Mouse (Mus musculus) forebrain, postnatal 0 days (tissue): ENCODE results near the gene Itgb2. TPM values are rescaled to one million over a fixed set of nuclear protein-coding genes. Genes with fewer than 3 reads are reported as not detected.

Experiments
- ATAC-seq: fragments of 200-750 bp; cut with Nextera tagmentation; 2 replicates; pipeline ENCODE4 v1.8.0; 2017; ENCODE audit warnings: mild to moderate bottlenecking, moderate library complexity
- DNase-seq: peaks from one replicate; pipeline ENCODE4 v3.0.0-alpha.2; 2015
- H3K27ac ChIP-seq: fragments of 300-500 bp; sonication (generic); 2 replicates; pipeline ENCODE4 v1.5.1; 2014; ENCODE audit warnings: low read depth, mild to moderate bottlenecking, antibody characterized with exemption, low read length, moderate library complexity, mixed read lengths
- H3K27me3 ChIP-seq: fragments of 300-500 bp; sonication (generic); 2 replicates; pipeline ENCODE4 v1.6.1; 2014; ENCODE audit warnings: mild to moderate bottlenecking, low read length, mixed read lengths; ENCODE audit not compliant: insufficient read depth
- H3K36me3 ChIP-seq: fragments of 300-500 bp; sonication (generic); 2 replicates; pipeline ENCODE4 v1.6.1; 2014; ENCODE audit warnings: mild to moderate bottlenecking, moderate library complexity; ENCODE audit not compliant: insufficient read depth
- H3K4me1 ChIP-seq: fragments of 300-500 bp; sonication (generic); 2 replicates; pipeline ENCODE4 v1.6.1; 2014; ENCODE audit warnings: antibody characterized with exemption; ENCODE audit not compliant: insufficient read depth
- H3K4me2 ChIP-seq: fragments of 300-500 bp; sonication (generic); 2 replicates; pipeline ENCODE4 v1.6.1; 2014; ENCODE audit warnings: low read depth, mild to moderate bottlenecking, moderate library complexity
- H3K4me3 ChIP-seq: fragments of 300-500 bp; sonication (generic); 2 replicates; pipeline ENCODE4 v1.5.1; 2014; ENCODE audit warnings: low read depth, low read length, mixed read lengths
- H3K9ac ChIP-seq: fragments of 300-500 bp; sonication (generic); 2 replicates; pipeline ENCODE4 v1.6.1; 2014; ENCODE audit warnings: mild to moderate bottlenecking
- H3K9me3 ChIP-seq: fragments of 300-500 bp; sonication (generic); 2 replicates; pipeline ENCODE4 v1.6.1; 2016; ENCODE audit warnings: low read length
- CTCF ChIP-seq: sonication (generic); IDR thresholded peaks from 2 replicates; pipeline ENCODE4 v1.5.1; 2016; ENCODE audit warnings: antibody characterized with exemption, control low read depth, low read depth
- WGBS: fragments of 180-500 bp; shearing (Covaris S2); extraction: QIAGEN DNeasy Blood & Tissue Kit; methylation state at CpG from one replicate; pipeline ENCODE4 v1.1.7; 2014; 5-methylcytosine and 5-hydroxymethylcytosine counted together
- polyA plus RNA-seq: library from polyadenylated mRNA; unstranded; fragments of >200 nt; fragmentation: Nextera tagmentation; extraction: Ambion mirVana; gene quantifications from 2 replicates; pipeline ENCODE4 v1.2.1, GENCODE M21; 2015
- total RNA-seq: library from RNA; depleted of rRNA; stranded (reverse); fragments of >200 nt; gene quantifications from 2 replicates; pipeline ENCODE4 v1.2.3, GENCODE M21; 2014

Gene Itgb2
- total and polyA plus RNA-seq, 2 experiments from 2014 or later: 1.1 to 1.2 TPM

DNA sequence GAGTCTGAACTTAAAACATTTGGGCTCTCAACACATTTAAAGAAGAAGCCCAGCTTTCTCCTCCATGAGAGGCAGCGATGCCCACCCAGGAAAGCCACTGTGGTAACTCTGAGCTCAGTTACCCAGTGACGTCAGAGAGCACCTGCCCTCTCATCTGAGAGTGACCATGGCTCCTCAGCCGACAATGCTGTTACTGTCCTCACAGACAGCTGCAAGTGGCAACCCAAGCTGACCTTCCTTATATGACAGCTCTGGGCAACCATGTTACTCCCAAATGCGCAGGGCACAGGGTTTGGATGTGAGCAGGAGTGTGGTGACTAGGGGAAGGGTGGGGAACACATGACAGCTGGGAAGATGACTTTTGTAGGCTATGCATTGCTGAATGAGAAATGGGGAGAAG lies 23.2 kb downstream of the Itgb2 start:
- Histone ChIP-seq H3K36me3 (no peaks in the 10 kb centered on the region), H3K9me3 (no peaks in the 10 kb centered on the region), H3K4me1 (no peaks in the 10 kb centered on the region), H3K27me3 (no peaks in the 10 kb centered on the region), H3K27ac (no peak overlapping the region), H3K4me3 (no peak overlapping the region), H3K4me2 (no peak overlapping the region), H3K9ac (no peak overlapping the region)
- no peak for TF ChIP-seq CTCF
- DNase-seq: no peak
- ATAC-seq: no peak
- 88% methylated on average over 4 of the region's 4 CpGs for WGBS

DNA sequence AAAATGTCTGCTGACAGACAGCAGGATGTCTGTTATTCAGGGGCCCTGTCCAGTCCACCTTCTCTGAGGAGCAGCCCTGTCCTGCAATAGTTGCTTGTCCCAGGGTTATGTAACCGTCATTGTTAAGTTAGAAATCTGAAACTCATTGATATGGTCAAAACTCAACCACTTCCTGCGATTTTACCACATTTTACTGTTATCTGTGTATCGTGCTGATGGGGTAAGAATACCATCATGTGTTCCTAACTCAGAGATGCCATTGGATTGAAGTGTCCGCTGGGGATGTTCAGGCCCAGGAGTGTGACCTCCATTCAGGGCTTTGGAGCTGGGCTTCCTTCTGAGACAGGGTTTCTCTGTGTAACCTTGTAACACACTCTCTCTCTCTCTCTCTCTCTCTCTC lies 24.9 kb downstream of the Itgb2 start:
- TF ChIP-seq CTCF: no peak
- no peaks in the 10 kb centered on the region for H3K4me1 ChIP-seq
- H3K9ac ChIP-seq: no peak overlapping the region
- H3K36me3 ChIP-seq: no peaks in the 10 kb centered on the region
- ATAC-seq (no peak), DNase-seq (no peak)
- WGBS: 87% methylated on average over 4 of the region's 4 CpGs
- H3K4me3 ChIP-seq: no peak overlapping the region
- no peak overlapping the region for H3K4me2 ChIP-seq
- no peak overlapping the region for H3K27ac ChIP-seq
- no peaks in the 10 kb centered on the region for H3K27me3 ChIP-seq
- no peaks in the 10 kb centered on the region for H3K9me3 ChIP-seq

DNA sequence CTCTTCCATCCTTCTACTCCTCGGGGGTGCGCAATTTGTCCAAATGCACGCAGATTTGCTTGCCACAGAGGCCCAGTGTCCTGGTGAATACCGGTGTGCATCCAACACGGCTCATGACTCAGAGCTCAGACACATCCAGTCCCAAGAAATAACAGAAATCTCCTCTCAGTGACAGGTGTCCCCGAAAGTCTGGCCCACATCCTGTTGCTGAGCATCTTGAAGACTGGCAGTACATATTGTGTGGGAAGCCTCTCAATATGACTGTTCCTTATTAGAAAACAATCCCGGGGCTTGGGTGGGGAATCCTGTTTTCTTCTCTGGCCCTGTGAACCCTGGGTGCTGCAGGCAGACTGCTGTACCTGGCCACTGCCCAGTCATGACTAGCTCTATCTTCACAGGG lies 26.6 kb downstream of the Itgb2 start:
- Histone ChIP-seq H3K4me3 (no peak overlapping the region), H3K9ac (no peak overlapping the region), H3K36me3 (no peaks in the 10 kb centered on the region), H3K9me3 (no peaks in the 10 kb centered on the region), H3K27ac (no peak overlapping the region), H3K4me1 (no peaks in the 10 kb centered on the region), H3K4me2 (no peak overlapping the region), H3K27me3 (no peaks in the 10 kb centered on the region)
- TF ChIP-seq CTCF: no peak
- WGBS: 91% methylated on average over 7 of the region's 7 CpGs
- no peak for DNase-seq
- ATAC-seq: no peak

DNA sequence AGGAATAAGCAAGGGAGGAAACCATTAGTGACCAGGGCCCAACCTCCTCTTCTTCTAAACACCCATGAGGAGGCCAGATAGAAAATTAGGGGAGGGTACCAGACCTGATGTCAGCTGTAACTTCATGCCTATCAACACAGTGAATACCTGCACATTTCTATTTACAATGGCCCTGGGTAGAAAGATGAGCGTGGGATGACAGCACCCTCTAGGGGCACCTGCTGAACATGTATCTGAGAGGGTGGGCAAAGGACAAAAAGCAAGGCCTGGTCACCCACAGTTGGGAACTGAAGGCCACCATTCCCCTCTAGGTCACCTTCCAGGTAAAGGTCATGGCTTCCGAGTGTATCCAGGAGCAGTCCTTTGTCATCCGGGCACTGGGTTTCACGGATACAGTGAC lies 27.6 kb downstream of the Itgb2 start:
- no peaks in the 10 kb centered on the region for H3K9me3 ChIP-seq
- TF ChIP-seq CTCF: peak; percentile 34; the same call in 1 of the 2 replicates
- H3K4me2 ChIP-seq: no peak overlapping the region
- H3K4me1 ChIP-seq: no peaks in the 10 kb centered on the region
- DNase-seq (no peak), ATAC-seq (no peak)
- no peaks in the 10 kb centered on the region for H3K36me3 ChIP-seq
- no peak overlapping the region for H3K4me3 ChIP-seq
- no peak overlapping the region for H3K9ac ChIP-seq
- H3K27ac ChIP-seq: no peak overlapping the region
- no peaks in the 10 kb centered on the region for H3K27me3 ChIP-seq
- 83% methylated on average over 4 of the region's 4 CpGs for WGBS

DNA sequence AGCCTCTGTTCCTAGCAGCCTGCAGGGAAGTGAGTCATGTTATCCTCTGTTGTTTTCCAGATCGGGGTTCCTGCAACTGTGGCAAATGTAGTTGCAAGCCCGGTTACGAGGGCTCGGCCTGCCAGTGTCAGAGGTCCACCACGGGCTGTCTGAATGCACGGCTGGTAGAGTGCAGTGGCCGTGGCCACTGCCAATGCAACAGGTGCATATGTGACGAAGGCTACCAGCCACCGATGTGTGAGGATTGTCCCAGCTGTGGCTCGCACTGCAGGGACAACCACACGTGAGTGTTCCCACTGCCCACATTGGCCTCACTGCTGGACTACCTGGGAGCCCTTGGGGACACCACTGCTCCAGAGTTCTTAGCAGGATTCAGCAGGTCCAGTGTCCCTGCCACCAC lies 30.0 kb downstream of the Itgb2 start:
- Histone ChIP-seq H3K4me2 (no peak overlapping the region), H3K9me3 (no peaks in the 10 kb centered on the region), H3K9ac (no peak overlapping the region), H3K4me1 (no peaks in the 10 kb centered on the region), H3K27me3 (no peaks in the 10 kb centered on the region), H3K27ac (no peak overlapping the region), H3K4me3 (no peak overlapping the region), H3K36me3 (no peaks in the 10 kb centered on the region)
- TF ChIP-seq CTCF: no peak
- no peak for DNase-seq
- 87% methylated on average over 11 of the region's 11 CpGs for WGBS
- no peak for ATAC-seq

DNA sequence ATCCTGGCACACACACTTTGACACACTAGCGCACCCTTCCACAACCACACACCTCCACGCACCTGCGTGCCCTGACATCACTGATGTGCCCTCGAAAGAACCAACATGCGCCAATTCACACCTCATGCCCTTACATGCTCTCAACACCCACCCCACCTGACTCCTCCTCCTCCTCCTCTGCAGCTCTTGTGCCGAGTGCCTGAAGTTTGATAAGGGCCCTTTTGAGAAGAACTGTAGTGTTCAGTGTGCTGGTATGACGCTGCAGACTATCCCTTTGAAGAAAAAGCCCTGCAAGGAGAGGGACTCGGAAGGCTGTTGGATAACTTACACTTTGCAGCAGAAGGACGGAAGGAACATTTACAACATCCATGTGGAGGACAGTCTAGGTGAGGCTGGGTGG lies 30.8 kb downstream of the Itgb2 start:
- H3K27me3 ChIP-seq: no peaks in the 10 kb centered on the region
- no peak overlapping the region for H3K9ac ChIP-seq
- H3K4me1 ChIP-seq: no peaks in the 10 kb centered on the region
- no peak for ATAC-seq
- H3K27ac ChIP-seq: no peak overlapping the region
- H3K9me3 ChIP-seq: no peaks in the 10 kb centered on the region
- TF ChIP-seq CTCF: no peak
- no peaks in the 10 kb centered on the region for H3K36me3 ChIP-seq
- 91% methylated on average over 9 of the region's 9 CpGs for WGBS
- no peak overlapping the region for H3K4me3 ChIP-seq
- DNase-seq: no peak
- H3K4me2 ChIP-seq: no peak overlapping the region

DNA sequence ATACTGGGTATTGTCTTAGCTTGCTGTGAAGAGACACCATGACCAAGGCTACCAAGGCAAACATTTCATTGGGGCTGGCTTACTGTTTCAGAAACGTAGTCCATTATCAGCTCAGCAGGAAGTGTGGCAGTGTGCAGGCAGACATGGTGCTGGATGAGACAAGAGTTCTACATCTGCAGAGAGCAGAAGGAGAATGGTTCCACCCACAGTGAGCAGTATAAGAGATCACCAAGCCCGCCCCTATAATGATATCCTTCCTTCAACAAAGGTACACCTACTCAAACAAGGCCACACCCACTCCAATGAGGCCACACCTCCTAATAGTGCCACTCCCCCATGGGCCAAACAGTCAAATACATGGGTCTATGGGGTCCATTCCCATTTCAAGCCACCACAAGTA lies 31.5 kb downstream of the Itgb2 start:
- Histone ChIP-seq H3K4me3 (no peak overlapping the region), H3K9me3 (no peaks in the 10 kb centered on the region), H3K36me3 (no peaks in the 10 kb centered on the region), H3K27me3 (no peaks in the 10 kb centered on the region), H3K4me1 (no peaks in the 10 kb centered on the region), H3K9ac (no peak overlapping the region), H3K27ac (no peak overlapping the region), H3K4me2 (no peak overlapping the region)
- DNase-seq: no peak
- WGBS: 62% methylated on average over 2 of the region's 2 CpGs
- no peak for ATAC-seq
- no peak for TF ChIP-seq CTCF

DNA sequence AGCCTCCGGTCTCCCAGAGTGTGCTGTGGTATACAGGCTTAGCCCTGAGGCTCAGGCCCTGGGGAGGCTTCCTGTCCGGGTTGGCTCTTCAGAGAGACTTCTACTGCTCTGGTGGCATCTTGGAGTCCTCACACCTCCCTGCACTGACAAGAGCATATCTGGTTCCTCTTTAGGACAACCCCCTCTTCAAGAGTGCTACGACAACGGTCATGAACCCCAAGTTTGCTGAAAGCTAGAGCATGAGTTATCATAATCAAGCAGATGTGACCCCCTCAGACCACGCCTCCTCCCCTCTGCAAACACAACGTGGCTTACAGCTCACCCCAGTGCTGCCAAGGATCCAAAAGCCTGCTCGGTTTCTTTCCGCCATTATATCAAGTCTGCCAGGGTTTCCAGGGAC lies 35.0 kb downstream of the Itgb2 start:
- Histone ChIP-seq H3K9me3 (no peaks in the 10 kb centered on the region), H3K4me1 (no peaks in the 10 kb centered on the region), H3K9ac (no peak overlapping the region), H3K4me3 (no peak overlapping the region), H3K27me3 (no peaks in the 10 kb centered on the region), H3K27ac (no peak overlapping the region), H3K4me2 (no peak overlapping the region), H3K36me3 (no peaks in the 10 kb centered on the region)
- WGBS: 82% methylated on average over 8 of the region's 8 CpGs
- TF ChIP-seq CTCF: no peak
- ATAC-seq (no peak), DNase-seq (no peak)
